Mouse (Mus musculus): ENCODE data around the gene Ube2cbp. TPM values are rescaled to one million over a fixed set of nuclear protein-coding genes. Genes with fewer than 3 reads are reported as not detected.

The Ube2cbp gene
- polyA plus RNA-seq, 1 experiment = 0.64 TPM

- Histone ChIP-seq H3K4me1 (no peaks in the 10 kb centered on the region), H3K36me3 (replicated peaks; ENCODE audit: low read length) (no peaks in the 10 kb centered on the region), H3K4me3 (replicated peaks) (no peak overlapping the region), H3K9me3 (peaks cover 11% of the 10 kb centered on the region), H3K27me3 (replicated peaks) (no peaks in the 10 kb centered on the region)
- TF ChIP-seq GATA1 (IDR thresholded peaks at IDR 0.05; ENCODE audit: borderline replicate concordance, low read length) = no peak
- no peak for TF ChIP-seq FLI1 (IDR thresholded peaks at IDR 0.05; ENCODE audit: low read length)
Measured at GRCm38 (mm10) chr9:86335588-86335987, 129.2 kb downstream of the Ube2cbp start.

GRCm38 (mm10) chr9:86334357-86334756 is 130.4 kb downstream of the Ube2cbp start:
- Histone ChIP-seq H3K4me1 (no peaks in the 10 kb centered on the region), H3K36me3 (replicated peaks; ENCODE audit: low read length) (no peaks in the 10 kb centered on the region), H3K4me3 (replicated peaks) (no peak overlapping the region), H3K27me3 (replicated peaks) (no peaks in the 10 kb centered on the region), H3K9me3 (peaks cover 11% of the 10 kb centered on the region)
- TF ChIP-seq GATA1 (IDR thresholded peaks at IDR 0.05; ENCODE audit: borderline replicate concordance, low read length) (no peak), FLI1 (IDR thresholded peaks at IDR 0.05; ENCODE audit: low read length) (no peak)

- no peaks in the 10 kb centered on the region for H3K27me3 ChIP-seq (replicated peaks)
- H3K4me1 ChIP-seq = no peaks in the 10 kb centered on the region
- peaks cover 5% of the 10 kb centered on the region; the same call in 1 of the 2 replicates for H3K9me3 ChIP-seq
- TF ChIP-seq GATA1 (IDR thresholded peaks at IDR 0.05; ENCODE audit: borderline replicate concordance, low read length) (no peak), FLI1 (IDR thresholded peaks at IDR 0.05; ENCODE audit: low read length) (no peak)
- no peaks in the 10 kb centered on the region for H3K36me3 ChIP-seq (replicated peaks; ENCODE audit: low read length)
- H3K4me3 ChIP-seq (replicated peaks) = no peak overlapping the region
Measured at GRCm38 (mm10) chr9:86330591-86330990, 134.2 kb downstream of the Ube2cbp start.

- no peaks in the 10 kb centered on the region for H3K4me1 ChIP-seq
- peaks cover 5% of the 10 kb centered on the region; the same call in 1 of the 2 replicates for H3K9me3 ChIP-seq
- H3K4me3 ChIP-seq (replicated peaks) = no peak overlapping the region
- H3K36me3 ChIP-seq (replicated peaks; ENCODE audit: low read length) = no peaks in the 10 kb centered on the region
- no peak for TF ChIP-seq GATA1 (IDR thresholded peaks at IDR 0.05; ENCODE audit: borderline replicate concordance, low read length)
- no peak for TF ChIP-seq FLI1 (IDR thresholded peaks at IDR 0.05; ENCODE audit: low read length)
- no peaks in the 10 kb centered on the region for H3K27me3 ChIP-seq (replicated peaks)
Measured at GRCm38 (mm10) chr9:86328270-86328669, 136.5 kb downstream of the Ube2cbp start.

- peaks cover 5% of the 10 kb centered on the region; the same call in 1 of the 2 replicates for H3K9me3 ChIP-seq
- no peaks in the 10 kb centered on the region for H3K36me3 ChIP-seq (replicated peaks; ENCODE audit: low read length)
- no peaks in the 10 kb centered on the region for H3K27me3 ChIP-seq (replicated peaks)
- TF ChIP-seq GATA1 (IDR thresholded peaks at IDR 0.05; ENCODE audit: borderline replicate concordance, low read length) (no peak), FLI1 (IDR thresholded peaks at IDR 0.05; ENCODE audit: low read length) (no peak)
- H3K4me3 ChIP-seq (replicated peaks) = no peak overlapping the region
- H3K4me1 ChIP-seq = no peaks in the 10 kb centered on the region
Measured at GRCm38 (mm10) chr9:86327341-86327740, 137.4 kb downstream of the Ube2cbp start.

DNA sequence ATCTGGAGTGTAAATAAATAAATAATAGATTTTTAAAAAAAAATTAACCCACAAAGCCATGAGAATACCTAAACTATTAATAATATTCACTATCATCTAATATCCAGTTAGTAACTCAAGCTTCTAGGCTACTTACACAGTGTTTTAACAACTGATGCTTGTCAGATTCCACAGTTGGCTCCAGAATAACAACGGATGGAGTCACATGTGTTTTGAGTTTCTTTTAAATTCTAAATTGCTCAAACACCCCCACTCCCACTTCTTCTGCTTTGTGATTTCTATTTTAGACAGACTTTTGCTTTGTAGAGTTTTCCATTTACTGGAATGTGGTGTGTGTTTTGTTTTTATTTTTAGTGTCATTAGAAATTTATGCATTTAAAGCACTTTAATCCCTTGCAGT is 140.0 kb downstream of the Ube2cbp start:
- Histone ChIP-seq H3K27me3 (replicated peaks) (no peaks in the 10 kb centered on the region), H3K36me3 (replicated peaks; ENCODE audit: low read length) (no peaks in the 10 kb centered on the region), H3K9me3 (no peaks in the 10 kb centered on the region), H3K4me3 (replicated peaks) (no peak overlapping the region), H3K4me1 (no peaks in the 10 kb centered on the region)
- no peak for TF ChIP-seq FLI1 (IDR thresholded peaks at IDR 0.05; ENCODE audit: low read length)
- TF ChIP-seq GATA1 (IDR thresholded peaks at IDR 0.05; ENCODE audit: borderline replicate concordance, low read length) = no peak

GRCm38 (mm10) chr9:86319516-86320140 is 145.1 kb downstream of the Ube2cbp start:
- Histone ChIP-seq H3K4me1 (no peaks in the 10 kb centered on the region), H3K27me3 (replicated peaks) (no peaks in the 10 kb centered on the region), H3K36me3 (replicated peaks; ENCODE audit: low read length) (no peaks in the 10 kb centered on the region), H3K4me3 (replicated peaks) (no peak overlapping the region), H3K9me3 (no peaks in the 10 kb centered on the region)
- TF ChIP-seq GATA1 (IDR thresholded peaks at IDR 0.05; ENCODE audit: borderline replicate concordance, low read length) = no peak
- TF ChIP-seq FLI1 (IDR thresholded peaks at IDR 0.05; ENCODE audit: low read length) = no peak

DNA sequence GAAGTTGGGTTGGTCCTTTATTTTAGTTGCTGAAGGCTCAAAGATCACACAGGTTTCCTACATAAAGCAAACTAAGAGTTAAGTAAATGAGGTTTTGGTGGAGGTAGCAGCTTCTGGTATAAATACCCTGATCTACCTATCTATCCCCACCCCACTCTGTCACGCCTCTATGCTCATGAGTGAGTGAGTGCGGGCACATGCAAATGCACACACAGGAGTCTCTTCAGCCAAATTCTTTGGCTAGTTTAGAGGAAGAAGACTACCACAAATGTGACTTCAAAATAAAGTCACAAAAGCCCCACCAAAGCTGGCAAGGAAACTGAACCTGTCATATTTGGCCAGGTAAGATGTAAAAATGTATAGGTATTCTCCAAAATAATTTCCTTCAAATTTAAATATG is 149.1 kb downstream of the Ube2cbp start:
- H3K9me3 ChIP-seq = no peaks in the 10 kb centered on the region
- TF ChIP-seq GATA1 (IDR thresholded peaks at IDR 0.05; ENCODE audit: borderline replicate concordance, low read length) = no peak
- TF ChIP-seq FLI1 (IDR thresholded peaks at IDR 0.05; ENCODE audit: low read length) = no peak
- H3K27me3 ChIP-seq (replicated peaks) = no peaks in the 10 kb centered on the region
- no peaks in the 10 kb centered on the region for H3K4me1 ChIP-seq
- H3K36me3 ChIP-seq (replicated peaks; ENCODE audit: low read length) = no peaks in the 10 kb centered on the region
- H3K4me3 ChIP-seq (replicated peaks) = no peak overlapping the region

DNA sequence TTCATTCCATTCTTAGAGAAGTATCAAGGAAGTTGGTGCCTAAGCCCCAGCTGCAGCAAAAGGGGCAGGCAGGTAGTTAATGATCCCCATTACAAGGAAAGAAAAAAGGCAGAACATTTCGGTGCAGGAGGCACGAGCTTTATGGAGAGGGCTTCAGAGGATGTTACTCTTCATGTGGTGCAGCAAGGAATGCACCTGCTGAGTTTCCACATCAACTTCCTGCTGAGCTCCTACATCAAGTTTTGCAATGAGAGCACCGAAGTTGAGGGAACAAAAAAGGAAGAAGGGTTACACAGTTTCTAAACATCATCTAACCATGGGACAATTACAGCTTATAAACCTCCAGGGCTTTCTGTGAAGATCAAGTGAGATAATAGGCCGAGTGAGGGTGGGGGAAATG is 156.1 kb downstream of the Ube2cbp start:
- no peaks in the 10 kb centered on the region for H3K27me3 ChIP-seq (replicated peaks)
- no peaks in the 10 kb centered on the region for H3K4me1 ChIP-seq
- TF ChIP-seq GATA1 (IDR thresholded peaks at IDR 0.05; ENCODE audit: borderline replicate concordance, low read length) = no peak
- TF ChIP-seq FLI1 (IDR thresholded peaks at IDR 0.05; ENCODE audit: low read length) = no peak
- H3K4me3 ChIP-seq (replicated peaks) = no peak overlapping the region
- no peaks in the 10 kb centered on the region for H3K36me3 ChIP-seq (replicated peaks; ENCODE audit: low read length)
- no peaks in the 10 kb centered on the region for H3K9me3 ChIP-seq

GRCm38 (mm10) chr9:86306556-86306955 is 158.2 kb downstream of the Ube2cbp start:
- TF ChIP-seq GATA1 (IDR thresholded peaks at IDR 0.05; ENCODE audit: borderline replicate concordance, low read length) = no peak
- no peak for TF ChIP-seq FLI1 (IDR thresholded peaks at IDR 0.05; ENCODE audit: low read length)
- no peak overlapping the region for H3K4me3 ChIP-seq (replicated peaks)

More at GRCm38 (mm10) chr9:86306556-86306955, 158.2 kb downstream of the Ube2cbp start:
- no peaks in the 10 kb centered on the region for H3K36me3 ChIP-seq (replicated peaks; ENCODE audit: low read length)
- no peaks in the 10 kb centered on the region for H3K4me1 ChIP-seq
- H3K9me3 ChIP-seq = no peaks in the 10 kb centered on the region; the same call in 1 of the 2 replicates
- no peaks in the 10 kb centered on the region for H3K27me3 ChIP-seq (replicated peaks)
